Mouse (Mus musculus) hindbrain, embryonic 13.5 days (tissue): ENCODE measurements at regions not wholly inside any gene's neighbourhood (a gene's known extent, or its start where the extent isn't known, plus 50 kb on each side); places are given as distances from the start of the nearest gene placed in this dataset.

Source experiments
- ATAC-seq: fragments of 200-750 bp; cut with Nextera tagmentation; 2 replicates; pipeline ENCODE4 v1.8.0; 2017; ENCODE audit warnings: moderate TSS enrichment; ENCODE audit not compliant: low FRiP score
- H3K27ac ChIP-seq: fragments of 300-500 bp; sonication (generic); 2 replicates; pipeline ENCODE4 v1.5.1; 2015; ENCODE audit warnings: inconsistent platforms, mild to moderate bottlenecking, moderate library complexity
- H3K27me3 ChIP-seq: fragments of 300-500 bp; sonication (generic); 2 replicates; pipeline ENCODE4 v1.6.1; 2015; ENCODE audit warnings: mild to moderate bottlenecking, inconsistent platforms
- H3K36me3 ChIP-seq: fragments of 300-500 bp; sonication (generic); 2 replicates; pipeline ENCODE4 v1.6.1; 2015; ENCODE audit warnings: mild to moderate bottlenecking, inconsistent platforms
- H3K4me1 ChIP-seq: fragments of 300-500 bp; sonication (generic); replicated peaks from 2 replicates; pipeline ENCODE4 v1.6.1; 2015; ENCODE audit warnings: inconsistent platforms
- H3K4me2 ChIP-seq: fragments of 300-500 bp; sonication (generic); 2 replicates; pipeline ENCODE4 v1.6.1; 2015; ENCODE audit warnings: inconsistent platforms, mild to moderate bottlenecking, moderate library complexity
- H3K4me3 ChIP-seq: fragments of 300-500 bp; sonication (generic); 2 replicates; pipeline ENCODE4 v1.5.1; 2015; ENCODE audit warnings: mild to moderate bottlenecking, inconsistent platforms
- H3K9ac ChIP-seq: fragments of 300-500 bp; sonication (generic); 2 replicates; pipeline ENCODE4 v1.6.1; 2015; ENCODE audit warnings: mild to moderate bottlenecking, inconsistent platforms
- H3K9me3 ChIP-seq: fragments of 300-500 bp; sonication (generic); 2 replicates; pipeline ENCODE4 v1.6.1; 2016; ENCODE audit warnings: inconsistent platforms
- WGBS: fragments of 180-500 bp; shearing (Covaris S2); methylation state at CpG from one replicate; pipeline ENCODE4 v1.1.7; 2015; 5-methylcytosine and 5-hydroxymethylcytosine counted together

DNA sequence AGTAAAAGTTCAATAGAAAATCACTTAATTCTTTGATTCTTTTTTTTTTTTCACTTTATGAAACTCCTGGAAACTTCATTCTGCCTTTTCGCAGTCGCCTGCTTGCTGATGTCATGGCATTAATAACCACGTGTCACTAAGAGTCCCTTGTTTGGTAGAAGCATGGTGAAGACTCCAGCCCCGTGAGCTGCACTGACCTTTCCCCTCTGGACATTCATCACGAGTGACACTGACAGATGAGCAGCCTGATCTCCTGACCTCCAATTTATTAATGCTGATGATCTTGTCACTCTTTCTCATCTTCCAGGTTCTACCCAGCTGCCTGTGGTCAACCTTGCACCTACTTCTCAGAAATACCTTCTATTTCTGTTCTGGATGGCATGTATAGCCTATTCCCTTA lies 867.1 kb upstream of the Slit2 start:
- 24% methylated on average over 5 of the region's 5 CpGs for WGBS
- no peaks in the 10 kb centered on the region for H3K4me1 ChIP-seq
- no peak overlapping the region for H3K4me3 ChIP-seq
- no peaks in the 10 kb centered on the region for H3K36me3 ChIP-seq
- no peak overlapping the region for H3K27ac ChIP-seq
- H3K27me3 ChIP-seq: no peaks in the 10 kb centered on the region
- no peak overlapping the region for H3K4me2 ChIP-seq
- no peaks in the 10 kb centered on the region for H3K9me3 ChIP-seq
- no peak for ATAC-seq
- no peak overlapping the region for H3K9ac ChIP-seq

GRCm38 (mm10) chr5:47095703-47096102 lies 887.2 kb upstream of the Slit2 start:
- no peaks in the 10 kb centered on the region for H3K27me3 ChIP-seq
- no peak overlapping the region for H3K4me3 ChIP-seq
- H3K36me3 ChIP-seq: no peaks in the 10 kb centered on the region
- ATAC-seq: no peak
- no peaks in the 10 kb centered on the region for H3K9me3 ChIP-seq
- no peak overlapping the region for H3K4me2 ChIP-seq
- H3K27ac ChIP-seq: no peak overlapping the region
- H3K9ac ChIP-seq: no peak overlapping the region
- no peaks in the 10 kb centered on the region for H3K4me1 ChIP-seq

- Histone ChIP-seq H3K4me1 (no peaks in the 10 kb centered on the region), H3K27ac (no peak overlapping the region), H3K27me3 (no peaks in the 10 kb centered on the region), H3K9me3 (no peaks in the 10 kb centered on the region), H3K9ac (no peak overlapping the region), H3K4me3 (no peak overlapping the region), H3K4me2 (no peak overlapping the region), H3K36me3 (no peaks in the 10 kb centered on the region)
- 18% methylated on average over 3 of the region's 3 CpGs for WGBS
- no peak for ATAC-seq
These were observed 930.0 kb upstream of the Slit2 start for GRCm38 (mm10) chr5:47052942-47053341.

DNA sequence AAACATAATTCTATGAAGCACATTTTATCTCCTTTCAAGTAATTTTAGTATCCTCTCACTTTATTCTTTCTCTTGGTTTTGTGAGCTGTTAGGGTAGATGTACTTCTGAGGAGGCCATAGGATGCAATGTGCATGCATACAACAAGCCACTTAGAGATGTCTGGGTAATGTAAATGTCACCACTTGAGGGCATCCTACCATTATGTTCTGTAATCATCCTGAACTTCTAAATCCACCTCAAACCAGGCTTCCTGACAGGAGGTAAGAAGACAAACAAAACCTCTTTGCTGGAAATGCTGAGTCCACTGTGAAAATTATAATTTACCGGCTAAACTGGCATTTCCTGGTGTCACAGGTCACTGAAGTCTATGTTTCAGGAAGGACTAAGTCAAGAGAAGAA lies 946.2 kb upstream of the Slit2 start:
- ATAC-seq: no peak
- Histone ChIP-seq H3K36me3 (no peaks in the 10 kb centered on the region), H3K27me3 (no peaks in the 10 kb centered on the region), H3K4me1 (no peaks in the 10 kb centered on the region), H3K9me3 (no peaks in the 10 kb centered on the region), H3K4me2 (no peak overlapping the region), H3K4me3 (no peak overlapping the region), H3K27ac (no peak overlapping the region), H3K9ac (no peak overlapping the region)
- 52% methylated on average over 1 of the region's 1 CpGs for WGBS

GRCm38 (mm10) chr5:47034021-47034420 lies 948.9 kb upstream of the Slit2 start:
- Histone ChIP-seq H3K36me3 (no peaks in the 10 kb centered on the region), H3K27ac (no peak overlapping the region), H3K4me2 (no peak overlapping the region), H3K9ac (no peak overlapping the region), H3K4me1 (no peaks in the 10 kb centered on the region), H3K4me3 (no peak overlapping the region), H3K9me3 (no peaks in the 10 kb centered on the region), H3K27me3 (no peaks in the 10 kb centered on the region)
- 58% methylated on average over 7 of the region's 7 CpGs for WGBS
- ATAC-seq: no peak

DNA sequence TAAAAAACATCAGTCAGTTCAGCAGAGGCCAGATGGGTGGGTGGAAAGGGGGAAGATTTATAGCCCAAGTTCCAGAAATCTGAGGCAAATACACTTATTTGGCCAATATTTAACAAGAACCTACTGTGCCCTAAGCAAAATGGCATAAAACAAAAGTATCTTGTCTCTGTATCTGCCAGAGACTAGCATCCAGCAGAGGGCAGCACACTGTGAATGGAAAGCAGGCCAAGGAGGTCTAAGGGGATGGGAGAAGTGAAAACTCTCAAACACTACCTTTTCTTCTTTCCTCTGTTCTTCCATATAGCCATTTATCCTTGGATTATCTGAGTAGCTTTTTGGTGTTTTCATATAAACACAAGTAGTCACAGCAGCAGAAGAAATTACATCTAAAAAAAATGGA lies 968.6 kb upstream of the Slit2 start:
- H3K27me3 ChIP-seq: no peaks in the 10 kb centered on the region
- no peak overlapping the region for H3K4me3 ChIP-seq

GRCm38 (mm10) chr5:46992557-46992956 lies 990.4 kb upstream of the Slit2 start:
- H3K27me3 ChIP-seq: no peaks in the 10 kb centered on the region
- no peaks in the 10 kb centered on the region for H3K4me1 ChIP-seq
- 91% methylated on average over 4 of the region's 4 CpGs for whole genome bisulfite sequencing
- H3K4me3 ChIP-seq: no peak overlapping the region
- no peak overlapping the region for H3K27ac ChIP-seq
- no peak overlapping the region for H3K9ac ChIP-seq
- ATAC-seq: no peak
- H3K4me2 ChIP-seq: no peak overlapping the region
- no peaks in the 10 kb centered on the region for H3K9me3 ChIP-seq
- no peaks in the 10 kb centered on the region for H3K36me3 ChIP-seq

More for the DNA sequence above, 968.6 kb upstream of the Slit2 start:
- ATAC-seq: no peak
- H3K4me2 ChIP-seq: no peak overlapping the region
- H3K4me1 ChIP-seq: no peaks in the 10 kb centered on the region
- H3K36me3 ChIP-seq: no peaks in the 10 kb centered on the region
- H3K27ac ChIP-seq: no peak overlapping the region
- no peaks in the 10 kb centered on the region for H3K9me3 ChIP-seq
- no peak overlapping the region for H3K9ac ChIP-seq

GRCm38 (mm10) chr5:46986519-46986918 lies 996.4 kb upstream of the Slit2 start:
- Histone ChIP-seq H3K27ac (no peak overlapping the region), H3K4me2 (no peak overlapping the region), H3K9ac (no peak overlapping the region), H3K4me3 (no peak overlapping the region), H3K36me3 (no peaks in the 10 kb centered on the region), H3K27me3 (no peaks in the 10 kb centered on the region), H3K9me3 (no peaks in the 10 kb centered on the region), H3K4me1 (no peaks in the 10 kb centered on the region)
- WGBS: 84% methylated on average over 2 of the region's 2 CpGs
- no peak for ATAC-seq

DNA sequence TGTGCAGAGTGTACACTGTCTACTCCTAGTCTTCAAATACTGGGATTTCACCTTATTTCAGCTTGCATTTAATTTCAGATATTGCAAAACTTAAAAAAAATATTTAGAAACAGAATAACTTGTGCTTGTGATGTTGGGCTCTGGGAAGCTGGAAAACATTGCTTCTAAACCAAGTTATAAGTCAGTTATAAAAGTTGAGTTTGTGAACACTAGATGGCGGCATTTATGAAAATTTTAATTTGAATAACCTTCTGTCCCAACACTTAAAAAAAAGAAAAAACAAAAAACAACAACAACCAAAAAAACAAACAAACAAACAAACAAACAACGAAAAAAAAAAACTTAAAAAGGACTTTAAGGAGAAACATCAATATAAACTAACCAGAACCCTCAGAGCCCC lies 1002.6 kb upstream of the Slit2 start:
- Histone ChIP-seq H3K27me3 (no peaks in the 10 kb centered on the region), H3K9ac (no peak overlapping the region), H3K4me3 (no peak overlapping the region), H3K4me1 (no peaks in the 10 kb centered on the region), H3K36me3 (no peaks in the 10 kb centered on the region), H3K27ac (no peak overlapping the region), H3K9me3 (no peaks in the 10 kb centered on the region), H3K4me2 (no peak overlapping the region)
- WGBS: 85% methylated on average over 2 of the region's 2 CpGs
- no peak for ATAC-seq

DNA sequence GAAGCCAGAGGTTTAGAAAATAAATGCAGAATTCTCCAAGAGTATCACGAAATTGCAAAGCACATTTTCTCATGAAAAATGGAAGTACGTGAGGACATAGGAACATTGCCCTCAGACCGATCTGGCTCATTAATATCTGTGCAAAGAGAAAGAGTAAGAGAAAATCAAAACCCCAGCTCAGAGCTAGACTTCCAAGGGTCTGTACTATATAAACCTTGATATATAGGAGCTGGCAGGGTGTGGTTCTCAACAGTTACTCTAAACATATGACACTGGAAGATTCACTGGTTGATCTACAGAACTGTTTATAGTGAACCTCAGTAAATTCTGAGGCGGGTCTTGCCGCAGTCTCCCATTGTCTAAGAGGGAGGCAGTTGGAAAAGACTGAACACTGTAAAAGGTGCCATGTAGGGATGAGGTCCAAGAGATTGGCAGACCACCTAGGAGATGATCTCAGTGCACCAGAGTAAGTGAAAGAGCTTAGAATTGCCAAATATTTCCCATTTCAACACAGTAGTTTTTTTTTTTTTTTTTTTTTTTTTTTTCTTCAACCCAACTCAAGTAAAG lies 1014.0 kb upstream of the Slit2 start:
- Histone ChIP-seq H3K27ac (no peak overlapping the region), H3K4me2 (no peak overlapping the region), H3K27me3 (no peaks in the 10 kb centered on the region), H3K4me1 (no peaks in the 10 kb centered on the region), H3K9me3 (no peaks in the 10 kb centered on the region), H3K9ac (no peak overlapping the region), H3K4me3 (no peak overlapping the region), H3K36me3 (no peaks in the 10 kb centered on the region)
- 93% methylated on average over 5 of the region's 5 CpGs for WGBS
- ATAC-seq: no peak

- Histone ChIP-seq H3K9me3 (no peaks in the 10 kb centered on the region), H3K9ac (no peak overlapping the region), H3K27me3 (no peaks in the 10 kb centered on the region), H3K4me3 (no peak overlapping the region), H3K4me1 (no peaks in the 10 kb centered on the region), H3K27ac (no peak overlapping the region), H3K4me2 (no peak overlapping the region), H3K36me3 (no peaks in the 10 kb centered on the region)
- WGBS: 66% methylated on average over 2 of the region's 2 CpGs
- no peak for ATAC-seq
These were observed 1022.2 kb upstream of the Slit2 start for GRCm38 (mm10) chr5:46960749-46961148.

- Histone ChIP-seq H3K9me3 (no peaks in the 10 kb centered on the region), H3K9ac (no peak overlapping the region), H3K4me3 (no peak overlapping the region), H3K4me2 (no peak overlapping the region), H3K27me3 (no peaks in the 10 kb centered on the region), H3K36me3 (no peaks in the 10 kb centered on the region), H3K27ac (no peak overlapping the region), H3K4me1 (no peaks in the 10 kb centered on the region)
- ATAC-seq: no peak
- 86% methylated on average over 7 of the region's 7 CpGs for WGBS
These were observed 1056.6 kb upstream of the Slit2 start for GRCm38 (mm10) chr5:46926324-46926723.

GRCm38 (mm10) chr5:46901909-46902308 lies 1044.5 kb upstream of the Lcorl start:
- Histone ChIP-seq H3K9me3 (no peaks in the 10 kb centered on the region), H3K36me3 (no peaks in the 10 kb centered on the region), H3K4me3 (no peak overlapping the region), H3K4me1 (no peaks in the 10 kb centered on the region), H3K9ac (no peak overlapping the region), H3K27ac (no peak overlapping the region), H3K27me3 (no peaks in the 10 kb centered on the region), H3K4me2 (no peak overlapping the region)
- ATAC-seq: no peak
- 80% methylated on average over 2 of the region's 2 CpGs for WGBS

GRCm38 (mm10) chr5:46894037-46894436 lies 1036.6 kb upstream of the Lcorl start:
- ATAC-seq: no peak
- H3K4me1 ChIP-seq: no peaks in the 10 kb centered on the region
- H3K9me3 ChIP-seq: no peaks in the 10 kb centered on the region
- no peak overlapping the region for H3K4me3 ChIP-seq
- H3K27ac ChIP-seq: no peak overlapping the region
- no peak overlapping the region for H3K9ac ChIP-seq
- H3K36me3 ChIP-seq: no peaks in the 10 kb centered on the region
- H3K27me3 ChIP-seq: no peaks in the 10 kb centered on the region
- no peak overlapping the region for H3K4me2 ChIP-seq
- WGBS: 80% methylated on average over 2 of the region's 2 CpGs
